In the genomic region with DNA sequence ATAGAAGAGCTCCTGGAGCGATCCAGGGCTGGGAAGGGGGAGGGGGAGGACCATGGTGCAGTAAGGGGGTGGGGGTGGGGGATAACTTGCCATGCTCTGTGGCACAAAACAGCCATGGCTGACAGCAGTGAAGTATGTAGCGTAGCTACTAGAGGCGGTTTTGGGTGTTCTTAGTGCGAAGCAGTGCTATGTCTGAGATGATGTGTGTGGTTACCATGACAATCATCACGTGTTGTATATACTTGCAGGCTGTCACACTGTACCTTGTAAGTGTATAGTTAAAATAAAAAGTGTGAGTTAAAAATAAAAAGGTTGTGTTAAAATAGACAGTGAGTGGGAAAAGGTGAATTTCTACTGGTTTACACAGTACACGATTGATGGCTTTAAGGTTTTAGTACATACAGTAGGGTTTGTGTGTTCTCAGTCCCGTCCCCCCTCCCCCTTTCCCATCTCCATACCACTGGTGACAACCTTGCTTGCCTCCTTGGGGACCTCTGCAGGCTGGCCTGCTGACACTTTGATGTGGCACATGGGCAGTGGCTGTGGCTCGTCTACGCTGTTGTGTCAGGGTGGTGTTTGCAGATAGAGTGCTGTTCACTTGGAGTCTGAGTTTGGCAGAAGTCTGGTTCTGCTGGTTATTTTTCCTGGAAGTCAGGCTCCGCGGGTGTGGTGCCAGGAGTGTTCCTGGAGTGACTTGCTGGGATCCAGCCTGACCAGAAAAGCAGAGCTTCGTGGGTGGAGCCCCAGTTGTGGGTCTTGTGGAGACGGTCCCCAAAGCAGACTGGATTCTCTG, we compare ENCODE assay signal across 8 mouse cellular contexts. TPM values are rescaled to one million over a fixed set of nuclear protein-coding genes. Genes with fewer than 3 reads are reported as not detected.
A peak's percentile ranks its signal among the peaks of the same experiment; 100 is the strongest.
DNase-seq lines count a peak whose midpoint lies in the region; ATAC-seq lines count a peak whose summit lies in the region.

No protein-coding gene starts in this region.

- H3K4me3 ChIP-seq in hindbrain, embryonic 15.5 days, result no peak overlapping the region
- no peak overlapping the region for H3K4me3 ChIP-seq in lung, embryonic 16.5 days (ENCODE audit: low read length)
- H3K4me3 ChIP-seq in liver, embryonic 11.5 days (ENCODE audit: low read depth, low read length), result no peak overlapping the region

- peak; percentile 63 for DNase-seq in right cerebral cortex, postnatal 10 days (ENCODE audit: low spot score in 2 of 2)
- DNase-seq in right cerebral cortex, postnatal 25 days, result no peak
- DNase-seq in gastrocnemius, postnatal 25 days, result peak; percentile 57
- DNase-seq in telencephalon, adult 2 months (ENCODE audit: low read depth, low spot score), result peak; percentile 43
- no peak for DNase-seq in Muller cell, postnatal 12 days (ENCODE audit: inconsistent ontology term)
- no peak for DNase-seq in liver, embryonic 11.5 days (ENCODE audit: low spot score)

- no peak overlapping the region for H3K27ac ChIP-seq in hindbrain, embryonic 15.5 days (replicated peaks)
- H3K27ac ChIP-seq in lung, embryonic 16.5 days (ENCODE audit: low read length), result peak overlapping the region; percentile 75
- no peak overlapping the region for H3K27ac ChIP-seq in liver, embryonic 11.5 days (ENCODE audit: low read depth, low read length)

- peak; percentile 77 for ATAC-seq in hindbrain, embryonic 15.5 days (ENCODE audit: low FRiP score, low read depth)
- ATAC-seq in lung, embryonic 16.5 days (ENCODE audit: low read depth), result peak; percentile 64
- ATAC-seq in liver, embryonic 11.5 days (replicated peaks; ENCODE audit: low FRiP score), result no peak

- H3K9me3 ChIP-seq in hindbrain, embryonic 15.5 days, result no peaks in the 10 kb centered on the region
- no peaks in the 10 kb centered on the region for H3K9me3 ChIP-seq in lung, embryonic 16.5 days (ENCODE audit: control insufficient read depth, low read length)
- H3K9me3 ChIP-seq in liver, embryonic 11.5 days (ENCODE audit: control insufficient read depth, low read length), result no peaks in the 10 kb centered on the region

- no peak overlapping the region for H3K4me2 ChIP-seq in hindbrain, embryonic 15.5 days
- 0 out of 2 replicates have a peak overlapping the region, but pooled peaks have one; percentile 23 for H3K4me2 ChIP-seq in lung, embryonic 16.5 days (ENCODE audit: low read depth, low read length)
- H3K4me2 ChIP-seq in liver, embryonic 11.5 days, result no peak overlapping the region

- WGBS in hindbrain, embryonic 15.5 days, result 53% methylated on average over 13 of the region's 13 CpGs
- WGBS in lung, embryonic 16.5 days, result 32% methylated on average over 13 of the region's 13 CpGs
- WGBS in liver, embryonic 11.5 days, result 65% methylated on average over 13 of the region's 13 CpGs

- no peaks in the 10 kb centered on the region for H3K36me3 ChIP-seq in hindbrain, embryonic 15.5 days
- no peaks in the 10 kb centered on the region for H3K36me3 ChIP-seq in lung, embryonic 16.5 days (ENCODE audit: control insufficient read depth, insufficient read depth, low read length)
- H3K36me3 ChIP-seq in liver, embryonic 11.5 days (ENCODE audit: control insufficient read depth, insufficient read depth, low read length), result no peaks in the 10 kb centered on the region

- peaks cover 28% of the 10 kb centered on the region for H3K4me1 ChIP-seq in hindbrain, embryonic 15.5 days (replicated peaks)
- peaks cover 46% of the 10 kb centered on the region for H3K4me1 ChIP-seq in lung, embryonic 16.5 days (replicated peaks; ENCODE audit: control insufficient read depth, insufficient read depth, low read length)
- peaks cover 18% of the 10 kb centered on the region for H3K4me1 ChIP-seq in liver, embryonic 11.5 days (replicated peaks; ENCODE audit: control insufficient read depth, insufficient read depth, low read length)

- H3K27me3 ChIP-seq in hindbrain, embryonic 15.5 days, result no peaks in the 10 kb centered on the region
- no peaks in the 10 kb centered on the region for H3K27me3 ChIP-seq in lung, embryonic 16.5 days (ENCODE audit: control insufficient read depth, insufficient read depth, low read depth, low read length)
- H3K27me3 ChIP-seq in liver, embryonic 11.5 days (replicated peaks; ENCODE audit: control insufficient read depth, insufficient read depth, low read length), result no peaks in the 10 kb centered on the region

- H3K9ac ChIP-seq in hindbrain, embryonic 15.5 days, result no peak overlapping the region
- H3K9ac ChIP-seq in lung, embryonic 16.5 days (ENCODE audit: low read length), result no peak overlapping the region
- no peak overlapping the region for H3K9ac ChIP-seq in liver, embryonic 11.5 days (ENCODE audit: low read depth, low read length)

RNA-seq across cellular contexts. Expression of gene Elovl5, which starts 21.8 kb away (rescaled TPM):
- total RNA-seq in gastrocnemius, postnatal 25 days (2021), result 10 to 100 TPM in 1 of 2 experiments, 1 to 10 TPM in 1; 9.3 to 11.8 TPM
- 62.3 and 67.1 TPM in 2 replicates for polyA plus RNA-seq in hindbrain, embryonic 15.5 days (2015; fragmentation: Nextera tagmentation; extraction: Ambion mirVana)
- polyA plus RNA-seq in lung, embryonic 16.5 days (2015; fragmentation: Nextera tagmentation; extraction: Ambion mirVana), result 94.6 and 96.3 TPM in 2 replicates
- 54.1 and 56.0 TPM in 2 replicates for polyA plus RNA-seq in liver, embryonic 11.5 days (2014; fragmentation: Nextera tagmentation; extraction: Ambion mirVana)

Comparison
In these comparisons a context has a peak if more than half of its experiments do, and no peak if none do; other contexts are left out.
1. DNase-seq: peak in right cerebral cortex, postnatal 10 days (2 of 2), gastrocnemius, postnatal 25 days (single experiment) and telencephalon, adult 2 months (single experiment); none in right cerebral cortex, postnatal 25 days (single experiment), Muller cell, postnatal 12 days (single experiment) and liver, embryonic 11.5 days (single experiment).